Mouse (Mus musculus): Measurements from ENCODE around the gene Mmp24.
"Not testable (repeated sequence)": the region's sequence is repeated elsewhere in the genome, so short reads cannot be mapped to it uniquely, and the experiment has no call there.

Mmp24 gene

GRCm38 (mm10) chr2:155774927-155775684 lies at the start of gene Mmp24:
TSS of gene Mmp24 (plus strand) at chr2:155775342.
- DNase-seq (ENCODE audit: low read depth, low spot score), result no peak

DNA sequence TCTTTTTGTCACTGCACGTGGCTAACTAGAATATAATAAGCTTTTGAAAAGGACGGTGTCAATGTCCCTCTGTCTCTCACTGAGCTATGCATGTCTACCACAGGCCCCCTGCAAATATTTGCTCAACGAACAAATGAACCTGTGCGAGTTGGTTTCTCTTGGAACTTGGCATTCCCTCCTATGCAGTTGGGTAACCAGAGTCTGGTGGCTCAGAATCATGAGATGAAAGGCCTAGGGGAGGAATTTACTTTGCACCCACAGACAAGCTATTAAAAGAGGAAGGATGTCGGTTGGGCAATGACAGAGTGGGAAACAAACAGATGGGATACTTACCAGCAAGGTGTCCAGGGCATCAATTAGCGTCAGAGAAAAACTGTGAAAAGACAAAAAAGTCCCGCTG lies 48.8 kb upstream of the Mmp24 start:
- no peak for DNase-seq (ENCODE audit: low read depth, low spot score)

DNA sequence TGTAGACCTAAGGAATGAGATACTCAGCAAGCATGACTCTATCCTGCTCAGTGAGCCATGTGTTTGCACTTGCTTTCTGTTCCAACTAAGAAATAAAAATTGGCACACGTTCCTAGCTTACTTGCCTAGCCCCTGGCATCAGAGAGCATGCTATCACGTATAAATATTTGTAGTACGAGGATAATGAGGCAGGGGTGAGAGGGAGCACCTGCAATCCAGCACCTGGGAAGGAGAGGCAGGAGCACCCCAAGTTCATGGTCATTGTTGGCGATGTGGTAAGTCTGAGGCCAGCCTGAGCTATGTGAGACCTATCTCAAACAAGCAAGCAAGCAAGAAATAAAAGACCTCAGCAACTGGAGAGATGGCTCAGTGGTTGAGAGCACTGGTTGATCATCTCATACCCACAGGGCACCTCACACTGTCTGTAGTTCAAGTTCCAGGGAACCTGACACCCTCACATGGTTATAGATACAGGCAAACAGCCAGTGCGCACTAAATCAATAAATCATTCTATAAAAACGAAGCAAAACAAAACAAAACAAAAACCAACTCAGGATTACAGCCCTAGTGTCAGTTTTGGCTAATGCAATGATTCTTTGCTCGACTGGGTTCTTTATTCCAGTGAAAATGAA lies 47.3 kb upstream of the Mmp24 start:
- no peak for DNase-seq (ENCODE audit: low read depth, low spot score)

- no peak for DNase-seq (ENCODE audit: low read depth, low spot score)
Observed at GRCm38 (mm10) chr2:155728742-155729141, 46.4 kb upstream of the Mmp24 start.

DNA sequence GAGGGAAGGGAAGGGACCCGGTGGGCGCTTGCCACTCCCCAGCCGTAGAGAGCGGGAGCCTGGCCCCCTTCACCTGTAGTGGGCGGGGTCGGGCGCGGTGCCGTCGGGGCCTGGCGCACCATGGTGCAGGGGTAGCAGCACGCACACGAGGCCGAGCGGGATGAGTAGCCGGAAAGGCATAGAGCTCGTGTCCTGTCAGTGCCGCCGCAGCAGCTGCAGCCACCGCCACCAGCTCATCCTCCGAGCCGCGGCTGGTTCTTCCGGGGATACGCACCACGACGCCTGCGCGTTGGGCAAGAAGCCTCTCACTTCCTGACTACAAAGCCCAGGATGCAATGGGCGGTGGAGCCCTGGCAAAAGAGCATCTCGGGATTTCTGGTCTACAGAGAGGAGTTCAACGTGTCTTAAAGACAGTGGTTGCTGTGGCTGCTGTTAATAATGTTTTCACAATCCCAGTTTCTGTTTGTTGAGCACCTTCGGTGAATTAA lies 45.9 kb upstream of the Mmp24 start, which contains the start of gene Edem2:
TSS of gene Edem2 (minus strand) at position 318 of the 488 bp plus-strand sequence.
- DNase-seq (ENCODE audit: low read depth, low spot score), result peak; percentile 88

DNA sequence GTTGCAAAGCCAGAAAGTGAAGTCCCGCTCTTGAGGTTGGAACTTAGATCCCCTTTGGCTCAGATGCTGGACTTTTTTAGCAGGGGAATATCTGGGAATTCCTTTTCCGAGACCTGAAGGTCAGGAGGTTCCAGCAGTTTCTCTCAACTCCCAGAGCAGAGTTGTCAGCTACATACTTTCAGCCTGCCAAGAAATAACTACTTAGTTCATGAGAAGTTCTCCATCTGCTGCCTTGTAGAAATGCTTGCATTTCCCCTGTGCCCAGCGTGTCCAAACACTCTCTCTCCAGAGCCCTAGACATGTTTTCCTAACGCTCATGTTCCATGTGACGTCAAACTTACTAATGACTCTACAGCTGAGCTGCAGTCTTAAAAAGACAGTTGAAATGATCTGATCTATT lies 40.1 kb upstream of the Mmp24 start:
- DNase-seq (ENCODE audit: low read depth, low spot score), result no peak

DNA sequence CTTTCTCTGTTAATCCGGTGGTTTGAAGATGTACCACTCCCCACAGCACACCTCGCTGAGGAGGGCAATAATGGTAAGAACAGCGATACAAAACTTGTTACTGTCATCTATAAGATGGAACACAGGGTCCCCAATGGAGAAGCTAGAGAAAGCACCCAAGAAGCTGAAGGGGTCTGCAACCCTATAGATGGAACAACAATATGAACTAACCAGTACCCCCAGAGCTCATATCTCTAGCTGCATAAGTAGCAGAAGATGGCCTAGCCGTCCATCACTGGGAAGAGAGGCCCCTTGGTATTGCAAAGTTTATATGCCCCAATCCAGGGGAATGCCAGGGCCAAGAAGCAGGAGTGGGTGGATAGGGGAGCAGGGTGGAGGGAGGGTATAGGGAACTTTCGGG lies 39.4 kb upstream of the Mmp24 start, which contains the start of gene Gm17581:
TSS of gene Gm17581 (minus strand) at position 101 of the 400 bp plus-strand sequence.
- not testable (repeated sequence) for DNase-seq (ENCODE audit: low read depth, low spot score)

DNA sequence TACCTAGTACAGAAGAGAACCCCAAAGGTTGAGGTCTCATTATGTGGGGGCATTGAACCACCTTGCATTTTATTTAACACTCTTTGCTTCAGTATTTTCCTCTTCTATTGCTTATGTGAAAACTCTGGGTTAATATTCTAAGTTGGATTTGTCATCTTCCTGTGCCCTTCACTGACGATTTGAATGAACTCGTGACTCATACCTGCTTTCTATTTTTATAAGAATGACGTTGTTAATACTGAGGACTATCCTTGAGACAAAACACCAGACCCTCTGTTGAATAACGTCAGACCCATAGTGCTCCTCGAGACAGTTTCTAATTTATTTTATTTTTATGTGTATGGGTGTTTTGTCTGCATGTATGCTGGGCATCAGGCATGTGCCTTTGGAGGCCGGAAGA lies 38.2 kb upstream of the Mmp24 start:
- no peak for DNase-seq (ENCODE audit: low read depth, low spot score)

DNA sequence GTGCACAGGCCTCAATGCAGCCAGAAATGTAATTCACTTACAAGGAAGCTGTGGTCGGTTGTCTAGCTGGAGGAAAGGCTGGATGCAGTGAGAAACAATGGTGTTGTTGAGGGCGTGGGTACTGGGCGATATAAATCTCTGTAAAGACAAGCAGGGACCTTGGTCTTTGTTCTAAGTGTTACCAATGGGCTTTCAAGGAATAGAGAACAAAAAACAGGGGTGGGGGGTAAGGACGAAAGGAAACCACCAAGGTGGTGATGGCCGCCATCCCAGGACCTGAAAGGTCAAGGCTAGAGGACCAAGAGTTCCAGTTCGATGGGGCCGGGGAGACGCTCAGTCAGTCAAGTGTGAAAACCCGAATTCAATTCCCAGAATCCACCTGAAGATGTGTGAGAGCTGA lies 37.3 kb upstream of the Mmp24 start:
- no peak for DNase-seq (ENCODE audit: low read depth, low spot score)

DNA sequence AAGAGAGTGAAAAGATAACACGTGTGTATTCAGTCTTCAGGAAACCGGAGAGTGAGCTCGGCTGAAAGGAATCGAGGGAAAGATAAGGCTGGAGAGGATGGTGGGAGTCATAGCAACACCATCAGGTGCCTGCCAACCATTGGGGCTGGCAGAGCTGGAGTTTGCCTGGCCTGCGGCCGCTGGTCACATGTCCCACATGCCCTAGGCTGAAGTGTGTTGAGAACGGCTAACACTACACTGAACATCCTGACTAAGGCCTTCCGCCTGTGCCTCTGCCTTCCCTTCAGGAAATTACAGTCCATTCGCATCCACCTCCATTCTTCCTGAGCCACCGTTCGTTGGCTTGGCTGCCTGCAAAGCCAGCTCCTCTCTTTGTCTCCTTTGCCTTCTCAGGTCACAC lies 32.9 kb upstream of the Mmp24 start:
- DNase-seq (ENCODE audit: low read depth, low spot score), result no peak

- DNase-seq (ENCODE audit: low read depth, low spot score), result no peak
Observed at GRCm38 (mm10) chr2:155742931-155743337, 32.2 kb upstream of the Mmp24 start.

- DNase-seq (ENCODE audit: low read depth, low spot score), result no peak
Observed at GRCm38 (mm10) chr2:155743351-155743750, 31.8 kb upstream of the Mmp24 start.

DNA sequence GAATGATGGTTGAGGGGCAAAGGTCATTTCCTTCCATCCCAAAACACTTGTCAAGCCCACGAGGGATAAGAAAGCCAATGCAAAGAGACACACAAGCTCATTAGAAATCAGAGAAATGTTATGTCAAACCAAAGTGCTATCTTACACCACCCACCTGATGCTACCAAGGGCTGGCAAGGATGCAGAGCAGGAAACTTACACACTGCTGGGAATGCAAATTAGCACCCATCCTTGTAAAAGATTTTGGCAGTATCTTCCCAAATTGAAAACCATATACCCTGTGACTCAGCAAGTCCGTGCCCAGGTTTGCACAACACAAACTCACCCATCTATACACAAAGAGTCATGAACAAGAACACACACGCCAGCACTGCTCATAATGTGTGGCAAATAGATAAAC lies 29.7 kb upstream of the Mmp24 start:
- no peak for DNase-seq (ENCODE audit: low read depth, low spot score)

DNA sequence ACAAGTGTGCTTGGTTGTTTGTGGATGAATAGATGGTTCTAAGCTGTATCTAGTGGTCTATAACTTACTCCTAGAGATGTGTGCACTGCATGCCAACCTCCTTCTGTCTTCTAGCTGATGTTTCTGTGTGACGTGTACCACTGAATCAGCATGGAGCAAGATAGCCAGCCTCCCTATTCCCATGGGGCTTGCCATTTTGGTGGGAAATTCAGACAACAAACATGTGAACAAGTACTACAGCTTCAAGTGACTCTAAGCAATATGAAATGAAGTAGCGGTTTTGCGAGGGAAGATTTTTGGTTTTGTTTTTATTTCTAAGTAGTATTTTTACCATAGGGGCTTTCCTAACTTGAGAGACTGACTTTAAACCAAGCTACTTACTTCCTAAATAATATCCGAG lies 25.7 kb upstream of the Mmp24 start:
- no peak for DNase-seq (ENCODE audit: low read depth, low spot score)

GRCm38 (mm10) chr2:155751014-155751786 lies 23.9 kb upstream of the Mmp24 start, which contains the start of gene Procr:
TSS of gene Procr (plus strand) at chr2:155751117.
- no peak for DNase-seq (ENCODE audit: low read depth, low spot score)

- DNase-seq (ENCODE audit: low read depth, low spot score), result no peak
Observed at GRCm38 (mm10) chr2:155755746-155756145, 19.4 kb upstream of the Mmp24 start.

DNA sequence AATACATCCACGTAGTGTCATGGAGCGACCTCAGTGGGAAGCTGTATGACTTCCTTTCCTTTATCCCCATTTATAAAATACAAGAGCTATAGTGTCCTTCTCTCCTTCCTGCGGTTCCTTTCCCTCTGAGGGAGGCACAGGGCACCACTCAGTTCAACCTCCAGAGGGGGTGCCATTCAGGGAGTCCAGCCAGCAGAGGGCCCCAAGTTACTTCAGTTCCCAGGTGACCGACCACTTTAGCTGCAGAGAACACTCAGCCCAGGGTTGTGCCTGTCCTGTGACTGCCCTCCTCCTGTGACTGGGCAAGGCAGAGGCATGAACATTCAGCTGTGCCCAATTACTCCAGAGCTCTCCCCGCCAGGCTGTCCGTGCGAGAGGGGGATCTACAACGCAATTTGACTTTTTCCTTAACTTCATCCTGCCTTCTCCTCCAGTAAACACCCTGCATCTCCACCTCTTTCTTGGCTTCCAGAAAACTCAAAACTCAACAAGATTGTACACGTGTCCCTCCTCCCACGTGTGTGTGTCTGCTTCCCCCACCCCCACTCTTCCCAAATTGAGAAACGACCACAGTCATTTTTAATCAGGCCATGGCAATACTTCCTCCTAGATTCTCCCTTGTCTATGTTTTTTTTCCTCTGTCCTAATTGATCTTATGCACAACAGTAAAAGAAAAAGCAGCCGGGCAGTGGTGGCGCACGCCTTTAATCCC lies 18.1 kb upstream of the Mmp24 start:
- no peak for DNase-seq (ENCODE audit: low read depth, low spot score)

DNA sequence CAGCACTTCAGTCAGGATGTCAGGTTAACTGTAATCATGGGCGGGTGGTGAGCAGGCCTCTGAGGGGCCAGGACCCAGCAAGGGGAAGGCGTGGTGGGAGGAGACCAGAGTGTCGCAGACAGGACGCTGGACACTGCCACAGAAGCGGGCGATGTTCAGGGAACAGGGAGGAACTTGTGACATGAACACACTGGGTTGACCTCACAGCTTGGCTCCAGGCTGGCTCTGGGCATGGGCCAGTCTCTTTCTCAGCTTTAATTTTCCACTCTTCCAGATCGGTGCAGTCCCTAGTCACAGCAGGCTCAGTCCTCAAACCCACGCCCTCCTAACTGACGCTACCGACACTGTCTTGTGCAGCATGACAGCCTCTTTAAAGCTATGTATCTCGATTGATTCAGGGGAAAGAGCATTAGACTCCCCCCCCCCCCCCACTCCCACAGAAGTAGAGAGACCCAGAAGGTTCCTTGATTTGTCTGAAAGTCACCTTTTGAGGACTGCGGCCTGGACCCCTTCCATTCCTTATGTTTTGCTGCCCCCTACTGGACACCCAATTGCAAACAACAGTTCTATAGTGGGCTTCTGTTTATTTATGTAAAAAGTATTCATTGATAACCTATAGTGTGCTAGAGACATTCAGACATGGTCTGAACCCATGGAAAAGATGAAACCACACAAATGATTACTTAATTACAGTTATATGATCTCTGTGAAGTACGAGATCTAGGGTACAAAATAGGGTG lies 10.3 kb upstream of the Mmp24 start:
- peak; percentile 24 for DNase-seq (ENCODE audit: low read depth, low spot score)

- DNase-seq (ENCODE audit: low read depth, low spot score), result no peak
Observed at GRCm38 (mm10) chr2:155773664-155774063, 1.5 kb upstream of the Mmp24 start.

- no peak for DNase-seq (ENCODE audit: low read depth, low spot score)
Observed at GRCm38 (mm10) chr2:155774261-155774926, 748 bp upstream of the Mmp24 start.
